Mouse (Mus musculus) embryonic facial prominence, embryonic 11.5 days (tissue): ENCODE measurements around the gene Epdr1. TPM values are rescaled to one million over a fixed set of nuclear protein-coding genes. Genes with fewer than 3 reads are reported as not detected.

Experiments
- ATAC-seq: fragments of 200-750 bp; cut with Nextera tagmentation; replicated peaks from 2 replicates; pipeline ENCODE4 v1.8.0; 2017; ENCODE audit warnings: low read depth; ENCODE audit not compliant: insufficient number of reproducible peaks, low FRiP score, low TSS enrichment
- DNase-seq: peaks from one replicate; pipeline ENCODE4 v3.0.0-alpha.2; 2015; ENCODE audit warnings: low spot score
- H3K27ac ChIP-seq: fragments of 300-500 bp; sonication (generic); replicated peaks from 2 replicates; pipeline ENCODE4 v1.5.1; 2014; ENCODE audit warnings: mild to moderate bottlenecking, low read depth, low read length, control low read depth
- H3K27me3 ChIP-seq: fragments of 300-500 bp; sonication (generic); 2 replicates; pipeline ENCODE4 v1.6.1; 2014; ENCODE audit warnings: mild to moderate bottlenecking, low read length, moderate library complexity, mixed read lengths; ENCODE audit not compliant: control insufficient read depth, insufficient read depth
- H3K36me3 ChIP-seq: fragments of 300-500 bp; sonication (generic); replicated peaks from 2 replicates; pipeline ENCODE4 v1.6.1; 2014; ENCODE audit warnings: low read depth, mild to moderate bottlenecking, low read length, moderate library complexity, mixed read lengths; ENCODE audit not compliant: control insufficient read depth, insufficient read depth
- H3K4me1 ChIP-seq: fragments of 300-500 bp; sonication (generic); 2 replicates; pipeline ENCODE4 v1.6.1; 2014; ENCODE audit warnings: low read length, mixed read lengths; ENCODE audit not compliant: control insufficient read depth, insufficient read depth
- H3K4me2 ChIP-seq: fragments of 300-500 bp; sonication (generic); 2 replicates; pipeline ENCODE4 v1.6.1; 2014; ENCODE audit warnings: low read depth, mild to moderate bottlenecking, control low read depth, low read length, moderate library complexity
- H3K4me3 ChIP-seq: fragments of 300-500 bp; sonication (generic); 2 replicates; pipeline ENCODE4 v1.5.1; 2014; ENCODE audit warnings: low read depth, low read length, control low read depth
- H3K9ac ChIP-seq: fragments of 300-500 bp; sonication (generic); replicated peaks from 2 replicates; pipeline ENCODE4 v1.6.1; 2014; ENCODE audit warnings: mild to moderate bottlenecking, control low read depth, low read length
- H3K9me3 ChIP-seq: fragments of 300-500 bp; sonication (generic); replicated peaks from 2 replicates; pipeline ENCODE4 v1.6.1; 2016; ENCODE audit warnings: mild to moderate bottlenecking, low read length, inconsistent platforms, mixed read lengths; ENCODE audit not compliant: control insufficient read depth
- WGBS: fragments of 180-500 bp; shearing (Covaris S2); extraction: QIAGEN DNeasy Blood & Tissue Kit; methylation state at CpG from one replicate; pipeline ENCODE4 v1.1.7; 2014; 5-methylcytosine and 5-hydroxymethylcytosine counted together
- polyA plus RNA-seq: library from polyadenylated mRNA; unstranded; fragments of >200 nt; fragmentation: Nextera tagmentation; extraction: Ambion mirVana; gene quantifications from 2 replicates; pipeline ENCODE4 v1.2.1, GENCODE M21; 2014

Gene Epdr1
- polyA plus RNA-seq, 1 experiment from 2014 or later: 13.4 TPM

GRCm38 (mm10) chr13:19630768-19631709 lies 11.3 kb upstream of the Epdr1 start:
- Histone ChIP-seq H3K9ac (no peak overlapping the region), H3K27me3 (no peaks in the 10 kb centered on the region), H3K4me3 (no peak overlapping the region), H3K9me3 (no peaks in the 10 kb centered on the region), H3K4me2 (no peak overlapping the region), H3K27ac (no peak overlapping the region), H3K36me3 (no peaks in the 10 kb centered on the region), H3K4me1 (no peaks in the 10 kb centered on the region)
- 91% methylated on average over 5 of the region's 5 CpGs for WGBS
- DNase-seq (no peak), ATAC-seq (no peak)

GRCm38 (mm10) chr13:19626473-19626872 lies 6.7 kb upstream of the Epdr1 start:
- no peak for ATAC-seq
- DNase-seq: no peak
- Histone ChIP-seq H3K4me3 (no peak overlapping the region), H3K9ac (no peak overlapping the region), H3K4me2 (no peak overlapping the region), H3K4me1 (no peaks in the 10 kb centered on the region; the same call in 1 of the 2 replicates), H3K27me3 (peaks cover 5% of the 10 kb centered on the region), H3K36me3 (no peaks in the 10 kb centered on the region), H3K9me3 (no peaks in the 10 kb centered on the region), H3K27ac (no peak overlapping the region)
- 68% methylated on average over 1 of the region's 1 CpGs for WGBS

DNA sequence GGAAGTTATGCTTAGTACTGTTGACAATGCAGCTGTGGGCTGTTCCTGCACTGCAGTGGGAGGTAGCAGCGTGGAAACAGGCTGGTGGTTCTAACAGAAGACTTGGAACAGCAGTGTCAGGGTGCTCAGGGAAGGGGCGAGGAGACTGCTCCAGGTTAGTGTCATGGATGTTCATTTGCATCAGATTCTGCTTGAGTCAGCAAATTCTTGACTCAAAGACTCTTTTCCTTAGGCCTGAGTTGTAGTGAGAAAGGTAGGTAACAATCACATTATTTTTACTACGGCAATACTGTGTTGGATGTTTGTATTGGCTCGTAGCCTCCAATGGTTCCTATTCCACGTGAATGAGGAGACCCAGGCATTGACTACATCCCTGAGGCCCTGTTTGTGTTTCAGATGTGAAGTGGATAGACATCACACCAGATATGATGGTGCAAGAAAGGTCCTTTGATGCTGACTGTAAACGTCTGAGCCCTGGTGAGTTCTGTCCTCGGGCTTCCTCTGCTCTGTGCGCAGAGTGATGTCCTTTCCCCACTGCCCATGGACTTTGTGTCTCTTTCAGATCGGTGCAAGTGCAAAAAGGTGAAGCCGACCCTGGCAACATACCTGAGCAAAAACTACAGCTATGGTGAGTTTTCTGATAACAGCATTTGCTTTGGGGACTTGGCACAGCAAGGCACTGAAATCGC lies 5.0 kb upstream of the Epdr1 start:
- Histone ChIP-seq H3K27me3 (peaks cover 5% of the 10 kb centered on the region), H3K4me1 (no peaks in the 10 kb centered on the region; the same call in 1 of the 2 replicates), H3K4me2 (no peak overlapping the region), H3K27ac (no peak overlapping the region), H3K9ac (no peak overlapping the region), H3K9me3 (no peaks in the 10 kb centered on the region), H3K36me3 (no peaks in the 10 kb centered on the region), H3K4me3 (no peak overlapping the region)
- DNase-seq (no peak), ATAC-seq (no peak)
- 89% methylated on average over 11 of the region's 11 CpGs for WGBS

DNA sequence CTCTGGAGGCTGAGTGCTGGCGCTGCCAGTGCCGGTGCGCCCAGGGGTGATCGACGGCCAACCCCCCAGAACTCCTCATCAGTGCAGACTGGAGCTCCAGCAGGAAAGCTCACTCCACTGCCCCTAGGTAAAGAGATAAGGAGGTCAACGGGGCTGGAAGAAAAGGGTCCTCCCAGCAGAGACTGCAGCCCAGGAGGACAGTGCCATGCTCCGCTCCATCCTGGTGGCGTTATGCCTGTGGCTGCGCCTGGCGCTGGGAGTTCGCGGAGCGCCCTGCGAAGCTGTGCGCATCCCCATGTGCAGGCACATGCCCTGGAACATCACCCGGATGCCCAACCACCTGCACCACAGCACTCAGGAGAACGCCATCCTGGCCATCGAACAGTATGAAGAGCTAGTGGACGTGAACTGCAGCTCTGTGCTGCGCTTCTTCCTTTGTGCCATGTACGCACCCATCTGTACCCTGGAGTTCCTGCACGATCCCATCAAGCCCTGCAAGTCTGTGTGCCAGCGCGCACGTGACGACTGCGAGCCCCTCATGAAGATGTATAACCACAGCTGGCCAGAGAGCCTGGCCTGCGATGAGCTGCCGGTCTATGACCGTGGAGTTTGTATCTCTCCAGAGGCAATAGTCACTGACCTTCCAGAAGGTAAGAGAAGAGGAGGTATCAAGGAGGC lies 3.6 kb upstream of the Epdr1 start:
- H3K27me3 ChIP-seq: peaks cover 5% of the 10 kb centered on the region
- no peaks in the 10 kb centered on the region for H3K36me3 ChIP-seq
- no peaks in the 10 kb centered on the region; the same call in 1 of the 2 replicates for H3K4me1 ChIP-seq
- peak overlapping the region; percentile 87 for H3K4me2 ChIP-seq
- H3K9ac ChIP-seq: peak overlapping the region; percentile 55
- ATAC-seq: peak; percentile 26; the same call in 1 of the 2 replicates
- no peak overlapping the region for H3K27ac ChIP-seq
- DNase-seq: peak; percentile 14
- no peaks in the 10 kb centered on the region for H3K9me3 ChIP-seq
- 24% methylated on average over 30 of the region's 30 CpGs for WGBS
- peak overlapping the region; percentile 46 for H3K4me3 ChIP-seq

GRCm38 (mm10) chr13:19622573-19623227 lies 3.0 kb upstream of the Epdr1 start, which contains the start of gene Sfrp4:
Gene Sfrp4, plus strand, starts transcription at chr13:19623104.
- H3K27ac ChIP-seq: no peak within 1 kb of the TSS
- peak within 1 kb of the TSS; percentile 46 for H3K4me3 ChIP-seq
- 3% methylated on average over 25 of the region's 25 CpGs for WGBS
- peak within 1 kb of the TSS; percentile 87 for H3K4me2 ChIP-seq
- peak; percentile 64 for DNase-seq
- no peaks in the 10 kb centered on the region for H3K9me3 ChIP-seq
- H3K9ac ChIP-seq: peak within 1 kb of the TSS; percentile 55
- no peaks in the 10 kb centered on the region; the same call in 1 of the 2 replicates for H3K4me1 ChIP-seq
- H3K36me3 ChIP-seq: no peaks in the 10 kb centered on the region
- peaks cover 5% of the 10 kb centered on the region for H3K27me3 ChIP-seq
- ATAC-seq: peak; percentile 80

- Histone ChIP-seq H3K27ac (no peak overlapping the region), H3K4me1 (no peaks in the 10 kb centered on the region; the same call in 1 of the 2 replicates), H3K4me2 (peak overlapping the region; percentile 93), H3K9ac (peak overlapping the region; percentile 88), H3K36me3 (no peaks in the 10 kb centered on the region), H3K27me3 (peaks cover 5% of the 10 kb centered on the region), H3K4me3 (peak overlapping the region; percentile 67), H3K9me3 (no peaks in the 10 kb centered on the region)
- DNase-seq (peak; percentile 43), ATAC-seq (peak; percentile 11; the same call in 1 of the 2 replicates)
- 5% methylated on average over 5 of the region's 5 CpGs for WGBS
Observed at GRCm38 (mm10) chr13:19618841-19619215, 899 bp downstream of the Epdr1 start.

- Histone ChIP-seq H3K4me2 (no peak overlapping the region), H3K4me1 (no peaks in the 10 kb centered on the region)
- 89% methylated on average over 4 of the region's 4 CpGs for WGBS
Observed at GRCm38 (mm10) chr13:19618081-19618480, 1.6 kb downstream of the Epdr1 start.

More at GRCm38 (mm10) chr13:19618081-19618480, 1.6 kb downstream of the Epdr1 start:
- no peaks in the 10 kb centered on the region for H3K27me3 ChIP-seq
- ATAC-seq: no peak
- no peak overlapping the region for H3K4me3 ChIP-seq
- H3K9me3 ChIP-seq: no peaks in the 10 kb centered on the region
- no peak for DNase-seq
- no peaks in the 10 kb centered on the region for H3K36me3 ChIP-seq
- no peak overlapping the region for H3K27ac ChIP-seq
- no peak overlapping the region for H3K9ac ChIP-seq
